Mouse (Mus musculus) heart, adult 2 months (tissue): ENCODE data around the gene Mknk2. TPM values are rescaled to one million over a fixed set of nuclear protein-coding genes. Genes with fewer than 3 reads are reported as not detected.

Experiments
- DNase-seq, 2 experiments: peaks; one replicate each; pipeline ENCODE4 v3.0.0; 2021
- H3K27ac ChIP-seq: fragments of 200-600 bp; 2 replicates; pipeline ENCODE4 v1.8.1; 2022
- H3K27me3 ChIP-seq: fragments of 200-500 bp; 2 replicates; pipeline ENCODE4 v1.6.1; 2012; ENCODE audit warnings: mild to moderate bottlenecking, low read length, inconsistent platforms, mixed read lengths; ENCODE audit not compliant: control insufficient read depth, insufficient read depth
- H3K36me3 ChIP-seq: fragments of 200-500 bp; 2 replicates; pipeline ENCODE4 v1.6.1; 2012; ENCODE audit warnings: low read length, inconsistent platforms; ENCODE audit not compliant: control insufficient read depth, insufficient read depth
- H3K4me1 ChIP-seq: fragments of 200-500 bp; 2 replicates; pipeline ENCODE4 v1.6.1; 2011; ENCODE audit warnings: low read length; ENCODE audit not compliant: control insufficient read depth, insufficient read depth
- H3K4me3 ChIP-seq: fragments of 200-600 bp; 2 replicates; pipeline ENCODE4 v1.8.1; 2022
- H3K79me2 ChIP-seq: fragments of 200-500 bp; replicated peaks from 2 replicates; pipeline ENCODE4 v1.6.1; 2012; ENCODE audit warnings: mild to moderate bottlenecking, inconsistent platforms, low read length, moderate library complexity, mixed read lengths; ENCODE audit not compliant: control insufficient read depth, insufficient read depth
- H3K9ac ChIP-seq: fragments of 200-500 bp; 2 replicates; pipeline ENCODE4 v1.6.1; 2012; ENCODE audit warnings: low read depth, mild to moderate bottlenecking, control low read depth, inconsistent platforms, low read length, mixed read lengths
- CTCF ChIP-seq: fragments of 200-600 bp; IDR thresholded peaks from 2 replicates; pipeline ENCODE4 v1.8.1; 2022; ENCODE audit warnings: antibody characterized with exemption, mild to moderate bottlenecking, moderate library complexity
- EP300 ChIP-seq: fragments of 200-500 bp; IDR thresholded peaks from 2 replicates; pipeline ENCODE4 v1.6.1; 2011; ENCODE audit warnings: low read depth, low read length, control low read depth; ENCODE audit not compliant: insufficient read depth
- POLR2A ChIP-seq: fragments of 200-500 bp; IDR thresholded peaks from 2 replicates; pipeline ENCODE4 v1.6.1; 2011; ENCODE audit warnings: mild to moderate bottlenecking, low read depth, low read length, control low read depth; ENCODE audit not compliant: insufficient read depth
- WGBS: fragments of 180-500 bp; shearing (Covaris S2); methylation state at CpG from one replicate; pipeline ENCODE4 v1.1.7; 2018; 5-methylcytosine and 5-hydroxymethylcytosine counted together
- intact Hi-C: fragments of 180-260 bp; cut with DNase I; formaldehyde crosslinking; loops from one replicate; pipeline ENCODE4 v1.15.1; 2025
- polyA plus RNA-seq: library from polyadenylated mRNA; depleted of rRNA; stranded (reverse); fragments of >200 nt; gene quantifications from 2 replicates; pipeline ENCODE4 v1.2.3, GENCODE M21; 2012
- total RNA-seq, 2 experiments: library from RNA; stranded (reverse); gene quantifications; 2 replicates each; pipeline ENCODE4 v1.2.3; 2021

Gene Mknk2
- total and polyA plus RNA-seq, 3 experiments: 176 to 229 (median 208) TPM

DNA sequence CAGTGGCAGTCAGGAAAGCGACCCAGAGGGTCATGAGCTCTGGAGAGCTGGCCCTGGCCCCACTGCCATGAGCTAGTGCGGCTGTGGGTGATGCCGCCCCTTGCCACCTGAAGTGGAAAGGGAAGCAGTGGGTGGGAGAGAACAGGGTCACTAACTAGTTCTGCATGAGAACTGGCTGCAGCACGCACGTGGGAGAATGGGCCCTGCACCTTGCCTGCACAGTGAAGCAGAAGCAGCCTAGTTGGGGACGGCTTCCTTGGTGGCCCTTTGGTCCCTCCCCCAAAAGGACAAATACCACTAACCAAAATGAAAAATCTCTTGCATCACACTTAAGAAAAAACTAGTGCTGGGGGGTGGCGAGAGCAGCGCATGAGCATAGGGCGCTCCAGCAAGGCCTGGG, 20.7 kb upstream of the Mknk2 start:
- Histone ChIP-seq H3K27ac (no peak overlapping the region), H3K79me2 (no peaks in the 10 kb centered on the region), H3K9ac (no peak overlapping the region), H3K4me3 (no peak overlapping the region), H3K4me1 (peaks cover 9% of the 10 kb centered on the region), H3K27me3 (no peaks in the 10 kb centered on the region), H3K36me3 (no peaks in the 10 kb centered on the region; the same call in 1 of the 2 replicates)
- TF ChIP-seq POLR2A: no peak
- no peak for TF ChIP-seq EP300
- TF ChIP-seq CTCF: no peak
- no peak for DNase-seq
- 91% methylated on average over 9 of the region's 9 CpGs for WGBS
- intact Hi-C loops: loop anchor here (2.0 kb wide), 1 partner anchor 18 kb away; no protein-coding TSS in a partner anchor

DNA sequence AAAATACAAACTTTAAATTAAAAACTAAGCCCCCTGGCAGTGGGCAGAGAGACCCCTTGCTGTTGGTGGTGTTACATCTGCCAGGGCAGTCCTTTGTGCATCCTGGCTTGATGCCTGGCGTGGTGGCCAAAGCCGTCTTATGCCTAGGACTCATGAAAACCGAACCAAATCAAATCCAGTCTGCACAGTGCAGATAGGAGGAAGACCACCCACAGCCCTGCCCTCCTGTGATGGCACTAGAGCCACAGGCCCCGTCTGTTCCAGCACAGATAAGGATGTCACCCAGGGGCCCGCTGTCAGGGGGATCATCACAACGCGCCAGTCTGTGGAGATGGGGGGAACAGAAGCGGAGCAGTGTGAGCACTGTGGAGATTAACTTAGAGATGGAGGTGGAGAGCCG, 19.9 kb upstream of the Mknk2 start:
- intact Hi-C loops: loop anchor here (2.0 kb wide), 1 partner anchor 17 kb away; no protein-coding TSS in a partner anchor
- Histone ChIP-seq H3K4me1 (peaks cover 9% of the 10 kb centered on the region), H3K4me3 (no peak overlapping the region), H3K36me3 (no peaks in the 10 kb centered on the region; the same call in 1 of the 2 replicates), H3K9ac (no peak overlapping the region), H3K27me3 (no peaks in the 10 kb centered on the region), H3K27ac (no peak overlapping the region), H3K79me2 (no peaks in the 10 kb centered on the region)
- no peak for DNase-seq
- WGBS: 84% methylated on average over 9 of the region's 9 CpGs
- no peak for TF ChIP-seq CTCF
- TF ChIP-seq POLR2A: no peak
- no peak for TF ChIP-seq EP300

GRCm38 (mm10) chr10:80697393-80697787, 19.5 kb upstream of the Mknk2 start:
- H3K79me2 ChIP-seq: no peaks in the 10 kb centered on the region
- H3K27ac ChIP-seq: no peak overlapping the region
- H3K4me1 ChIP-seq: peaks cover 9% of the 10 kb centered on the region
- no peak for DNase-seq
- no peak overlapping the region for H3K9ac ChIP-seq
- H3K27me3 ChIP-seq: no peaks in the 10 kb centered on the region
- 92% methylated on average over 8 of the region's 8 CpGs for WGBS
- TF ChIP-seq CTCF: no peak
- intact Hi-C loops: no loop called here
- H3K4me3 ChIP-seq: no peak overlapping the region
- H3K36me3 ChIP-seq: no peaks in the 10 kb centered on the region; the same call in 1 of the 2 replicates

GRCm38 (mm10) chr10:80696502-80697392, 18.8 kb upstream of the Mknk2 start:
- no peak for DNase-seq
- H3K36me3 ChIP-seq: no peaks in the 10 kb centered on the region; the same call in 1 of the 2 replicates
- intact Hi-C loops: no loop called here
- TF ChIP-seq POLR2A (no peak), EP300 (no peak), CTCF (no peak)
- H3K27ac ChIP-seq: peak overlapping the region; percentile 75
- H3K4me3 ChIP-seq: no peak overlapping the region
- 63% methylated on average over 12 of the region's 12 CpGs for WGBS
- H3K4me1 ChIP-seq: peaks cover 9% of the 10 kb centered on the region
- no peaks in the 10 kb centered on the region for H3K79me2 ChIP-seq
- H3K27me3 ChIP-seq: no peaks in the 10 kb centered on the region
- no peak overlapping the region for H3K9ac ChIP-seq

GRCm38 (mm10) chr10:80695801-80696501, 18.0 kb upstream of the Mknk2 start:
- intact Hi-C loops: no loop called here
- H3K9ac ChIP-seq: no peak overlapping the region

GRCm38 (mm10) chr10:80695186-80695585, 17.3 kb upstream of the Mknk2 start:
- peak; percentile 56 to 85 for DNase-seq
- Histone ChIP-seq H3K4me1 (peaks cover 9% of the 10 kb centered on the region), H3K9ac (no peak overlapping the region; the same call in 1 of the 2 replicates)

More at GRCm38 (mm10) chr10:80695801-80696501, 18.0 kb upstream of the Mknk2 start:
- H3K27me3 ChIP-seq: no peaks in the 10 kb centered on the region
- TF ChIP-seq CTCF: no peak
- no peak for TF ChIP-seq EP300
- TF ChIP-seq POLR2A: no peak
- peaks cover 9% of the 10 kb centered on the region for H3K4me1 ChIP-seq
- no peaks in the 10 kb centered on the region for H3K79me2 ChIP-seq
- no peaks in the 10 kb centered on the region; the same call in 1 of the 2 replicates for H3K36me3 ChIP-seq
- 44% methylated on average over 10 of the region's 10 CpGs for WGBS
- DNase-seq: no peak
- H3K27ac ChIP-seq: peak overlapping the region; percentile 75
- H3K4me3 ChIP-seq: no peak overlapping the region

More at GRCm38 (mm10) chr10:80695186-80695585, 17.3 kb upstream of the Mknk2 start:
- no peaks in the 10 kb centered on the region for H3K27me3 ChIP-seq
- TF ChIP-seq POLR2A: no peak
- TF ChIP-seq CTCF: no peak
- TF ChIP-seq EP300: 0 out of 2 replicates have a peak, but pooled peaks have one; percentile 59
- no peaks in the 10 kb centered on the region for H3K79me2 ChIP-seq
- no peak overlapping the region for H3K4me3 ChIP-seq
- 37% methylated on average over 2 of the region's 2 CpGs for WGBS
- intact Hi-C loops: no loop called here
- H3K36me3 ChIP-seq: no peaks in the 10 kb centered on the region; the same call in 1 of the 2 replicates
- H3K27ac ChIP-seq: peak overlapping the region; percentile 75
